Mouse (Mus musculus): ENCODE results near the gene Tcf7l2.

Tcf7l2 gene

GRCm38 (mm10) chr19:55756707-55757106, 15.1 kb downstream of the Tcf7l2 start:
- DNase-seq (ENCODE audit: extremely low spot score, low read depth, low spot score), result no peak

DNA sequence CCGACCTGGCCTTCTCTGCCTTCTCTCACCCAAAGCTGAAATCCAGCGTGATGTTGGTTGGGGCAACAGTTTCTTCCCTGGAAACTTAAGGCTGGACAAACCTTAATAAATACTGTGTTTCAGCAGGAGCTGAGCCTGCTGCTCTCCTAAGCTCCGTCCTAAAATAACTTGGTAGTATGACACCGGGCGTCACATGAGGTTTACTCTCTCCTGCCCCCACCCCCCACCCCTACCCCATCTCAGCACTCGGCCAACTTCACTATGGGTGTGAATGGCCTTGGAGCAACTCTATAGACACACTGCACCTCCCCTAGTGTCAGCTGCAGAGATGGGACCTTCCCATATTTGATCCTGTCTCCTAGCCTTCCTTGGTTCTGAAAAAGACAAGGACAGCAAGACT, 15.8 kb downstream of the Tcf7l2 start:
- no peak for DNase-seq (ENCODE audit: extremely low spot score, low read depth, low spot score)

- DNase-seq (ENCODE audit: extremely low spot score, low read depth, low spot score), result no peak
These were observed 16.5 kb downstream of the Tcf7l2 start for GRCm38 (mm10) chr19:55758158-55758557.

DNA sequence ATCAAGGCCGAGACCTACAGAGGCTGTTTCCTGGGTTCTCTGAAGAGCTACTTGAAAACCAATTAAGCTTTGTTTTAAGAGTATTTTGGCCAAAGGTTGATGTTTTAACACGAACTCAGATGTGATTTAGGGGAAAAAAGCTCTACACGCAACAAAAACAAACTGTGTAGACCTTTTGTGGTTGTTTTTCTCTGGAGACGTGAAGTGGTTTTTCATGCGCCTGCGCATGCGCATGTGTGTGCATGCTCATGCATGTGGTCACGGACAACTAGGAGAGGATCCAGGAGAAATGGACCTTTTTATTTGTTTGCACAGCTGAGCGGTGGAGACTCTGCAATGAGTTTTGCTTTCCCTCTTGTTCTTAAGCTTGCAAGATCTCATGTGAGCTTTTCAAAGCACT, 17.4 kb downstream of the Tcf7l2 start:
- DNase-seq (ENCODE audit: extremely low spot score, low read depth, low spot score), result no peak

DNA sequence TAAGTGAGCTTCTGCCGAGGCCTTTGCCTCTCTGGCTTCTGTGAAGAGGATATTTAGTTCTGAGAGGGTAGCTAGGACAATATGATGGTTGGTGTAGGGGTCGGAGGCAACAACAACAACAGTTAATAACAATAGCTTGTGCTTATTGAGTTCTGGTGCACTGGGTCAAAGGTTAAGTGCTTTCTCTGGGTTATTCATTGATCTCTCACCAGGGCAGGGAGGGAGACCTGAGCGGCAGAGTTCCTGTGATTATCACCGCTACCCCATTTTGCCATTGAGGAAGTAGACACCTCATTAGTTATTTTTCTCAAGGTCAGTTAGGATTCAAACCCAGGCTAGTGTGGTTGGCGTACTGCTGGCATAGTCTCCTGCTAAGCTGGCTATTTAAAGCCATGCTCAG, 19.5 kb downstream of the Tcf7l2 start:
- no peak for DNase-seq (ENCODE audit: extremely low spot score, low read depth, low spot score)

DNA sequence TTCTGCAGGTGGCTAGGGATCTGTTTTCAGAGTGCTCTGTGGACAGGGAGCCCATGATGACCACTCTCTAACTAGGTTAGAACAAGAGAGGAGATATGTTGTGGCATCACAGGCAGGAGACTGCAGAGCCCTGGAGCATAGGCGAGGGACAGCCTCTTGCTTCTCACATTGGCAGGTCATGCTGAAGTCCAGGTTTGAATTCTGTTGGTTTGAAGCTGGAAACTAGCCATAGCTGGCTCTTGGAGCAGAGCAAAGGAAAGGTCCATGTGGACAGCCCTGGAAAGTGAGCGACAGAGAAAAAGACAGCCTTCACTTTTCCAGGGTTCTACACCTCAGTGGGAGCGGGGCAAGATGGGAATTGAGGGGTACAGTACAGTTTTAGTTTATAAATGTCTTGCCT, 20.6 kb downstream of the Tcf7l2 start:
- DNase-seq (ENCODE audit: extremely low spot score, low read depth, low spot score), result no peak

DNA sequence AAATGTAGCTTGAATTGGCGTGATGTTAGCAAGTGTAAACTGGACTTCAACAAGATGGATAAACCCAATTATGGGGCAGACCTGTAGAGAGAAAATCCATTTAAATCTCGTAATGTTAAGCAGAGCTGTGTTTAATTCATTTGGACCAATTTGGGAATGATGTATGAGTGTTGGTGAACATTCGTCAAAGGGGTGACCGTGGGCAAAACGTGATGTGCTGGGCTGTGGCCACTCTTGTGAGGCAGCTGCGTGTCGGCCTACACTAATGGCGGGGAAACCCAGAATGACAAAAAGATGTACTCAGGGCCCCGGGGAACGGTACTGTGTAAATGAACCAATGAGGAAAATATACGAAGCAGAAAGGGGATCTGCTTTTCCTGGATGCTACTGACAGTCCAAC, 24.2 kb downstream of the Tcf7l2 start:
- DNase-seq (ENCODE audit: extremely low spot score, low read depth, low spot score), result no peak

DNA sequence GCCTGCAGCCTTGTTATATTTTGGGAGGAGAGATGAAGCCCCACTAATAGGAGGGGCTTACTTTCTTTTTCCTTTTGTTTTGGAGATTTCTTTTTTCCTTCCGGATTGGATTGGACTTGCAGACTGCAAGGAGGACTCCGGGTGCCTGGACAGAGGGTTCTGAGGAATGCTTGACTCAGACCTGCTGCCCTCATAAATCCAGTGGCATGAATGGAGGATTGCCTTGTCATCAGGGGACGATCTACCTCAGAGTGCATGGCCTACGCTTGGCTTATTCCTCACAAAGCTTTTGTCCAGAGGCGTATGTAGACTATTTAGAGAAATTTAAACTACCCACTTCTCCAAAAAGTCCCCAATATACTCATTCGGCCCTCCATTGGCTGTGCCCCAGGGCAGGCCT, 25.5 kb downstream of the Tcf7l2 start:
- DNase-seq (ENCODE audit: extremely low spot score, low read depth, low spot score), result no peak

DNA sequence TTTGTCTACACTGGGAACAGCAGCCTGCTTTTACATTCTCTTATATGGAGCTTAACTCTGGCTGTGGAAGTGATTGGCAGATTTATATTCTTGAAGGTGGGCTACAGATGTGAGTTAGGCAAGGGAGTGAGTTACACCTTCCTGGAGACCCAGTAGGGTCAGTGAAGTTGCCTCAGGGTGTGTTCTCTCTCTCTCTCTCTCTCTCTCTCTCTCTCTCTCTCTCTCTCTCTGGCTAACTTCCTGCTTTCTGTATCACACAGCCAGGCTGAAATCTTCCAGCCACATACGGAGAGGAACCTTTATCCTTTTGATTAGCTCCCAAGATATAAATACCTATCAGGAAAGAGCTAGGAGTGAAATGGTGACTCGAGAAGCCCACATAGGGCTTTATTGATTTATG, 26.0 kb downstream of the Tcf7l2 start:
- no peak for DNase-seq (ENCODE audit: extremely low spot score, low read depth, low spot score)

DNA sequence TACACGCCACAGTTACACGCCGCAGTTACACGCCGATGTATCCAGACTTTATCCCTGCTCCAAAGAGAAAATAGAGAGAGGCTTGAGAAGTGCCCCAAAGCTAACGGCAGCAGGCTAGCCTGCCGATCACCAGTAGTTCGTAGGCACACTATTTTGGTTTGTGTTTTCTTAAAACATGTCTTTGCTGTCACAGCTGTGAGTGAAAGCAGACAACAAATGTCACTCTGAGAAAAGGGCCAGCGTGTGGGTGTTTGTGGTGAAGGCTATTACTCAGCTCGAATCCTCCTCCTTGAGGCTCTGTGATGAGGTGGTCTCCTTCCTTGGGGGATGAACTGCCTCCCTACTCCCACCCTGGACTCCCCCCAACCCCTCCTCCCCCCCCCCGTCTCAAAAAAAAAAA, 26.6 kb downstream of the Tcf7l2 start:
- DNase-seq (ENCODE audit: extremely low spot score, low read depth, low spot score), result no peak

DNA sequence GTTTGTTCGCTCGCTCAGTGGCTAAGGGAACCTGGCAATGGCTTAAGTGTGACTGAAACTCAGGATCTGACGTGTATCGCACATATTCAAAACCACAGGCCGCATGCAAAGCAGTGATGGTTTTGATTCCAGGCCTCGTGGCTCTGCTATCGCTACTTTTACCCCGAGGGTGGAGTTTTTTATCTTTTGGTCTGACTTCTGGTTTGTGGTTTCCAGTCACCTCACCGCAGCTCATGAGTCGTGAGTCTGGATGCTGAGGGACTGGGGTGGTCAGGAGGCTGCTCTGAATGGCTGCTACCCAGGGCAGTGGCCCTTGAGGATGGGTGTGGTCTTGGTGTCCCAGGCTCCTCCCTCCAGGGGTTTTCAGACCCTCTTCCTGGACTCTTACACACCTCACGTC, 27.3 kb downstream of the Tcf7l2 start:
- no peak for DNase-seq (ENCODE audit: extremely low spot score, low read depth, low spot score)

- no peak for DNase-seq (ENCODE audit: extremely low spot score, low read depth, low spot score)
These were observed 32.7 kb downstream of the Tcf7l2 start for GRCm38 (mm10) chr19:55774334-55774733.

DNA sequence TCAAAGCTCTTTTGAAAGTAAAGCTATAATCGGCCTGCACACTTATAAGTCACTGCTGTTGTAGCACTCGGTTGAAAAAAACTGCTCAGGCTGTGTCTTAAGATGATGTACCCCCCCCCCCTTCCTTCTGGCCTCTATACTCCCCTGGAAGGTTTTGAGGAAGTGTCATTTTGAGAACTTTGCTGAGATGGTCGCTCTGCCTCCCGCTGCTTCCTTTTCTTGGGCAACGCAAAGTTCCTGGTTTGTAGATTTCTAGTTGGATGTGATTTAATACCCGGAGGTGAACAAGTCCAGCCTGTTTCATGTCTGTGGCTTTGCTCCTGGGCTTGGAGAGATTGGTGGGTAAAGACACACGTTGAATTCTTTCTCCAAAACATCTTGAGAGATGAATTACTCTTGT, 33.2 kb downstream of the Tcf7l2 start:
- no peak for DNase-seq (ENCODE audit: extremely low spot score, low read depth, low spot score)

- DNase-seq (ENCODE audit: extremely low spot score, low read depth, low spot score), result no peak
These were observed 38.3 kb downstream of the Tcf7l2 start for GRCm38 (mm10) chr19:55779871-55780270.

GRCm38 (mm10) chr19:55781087-55781486, 39.5 kb downstream of the Tcf7l2 start:
- DNase-seq (ENCODE audit: extremely low spot score, low read depth, low spot score), result no peak

GRCm38 (mm10) chr19:55781681-55782080, 40.1 kb downstream of the Tcf7l2 start:
- DNase-seq (ENCODE audit: extremely low spot score, low read depth, low spot score), result no peak

- no peak for DNase-seq (ENCODE audit: extremely low spot score, low read depth, low spot score)
These were observed 43.3 kb downstream of the Tcf7l2 start for GRCm38 (mm10) chr19:55784796-55785418.

GRCm38 (mm10) chr19:55787420-55787819, 45.8 kb downstream of the Tcf7l2 start:
- no peak for DNase-seq (ENCODE audit: extremely low spot score, low read depth, low spot score)

- no peak for DNase-seq (ENCODE audit: extremely low spot score, low read depth, low spot score)
These were observed 46.8 kb downstream of the Tcf7l2 start for GRCm38 (mm10) chr19:55788285-55788904.

- no peak for DNase-seq (ENCODE audit: extremely low spot score, low read depth, low spot score)
These were observed 47.3 kb downstream of the Tcf7l2 start for GRCm38 (mm10) chr19:55788905-55789295.

- no peak for DNase-seq (ENCODE audit: extremely low spot score, low read depth, low spot score)
These were observed 48.2 kb downstream of the Tcf7l2 start for GRCm38 (mm10) chr19:55789838-55790237.

GRCm38 (mm10) chr19:55791293-55791692, 49.7 kb downstream of the Tcf7l2 start:
- DNase-seq (ENCODE audit: extremely low spot score, low read depth, low spot score), result no peak

- DNase-seq (ENCODE audit: extremely low spot score, low read depth, low spot score), result no peak
These were observed 50.3 kb downstream of the Tcf7l2 start for GRCm38 (mm10) chr19:55791886-55792285.

All from hindlimb bud, embryonic 11.5 days (tissue).